Mouse (Mus musculus): ENCODE results near the gene Fpr2. TPM values are rescaled to one million over a fixed set of nuclear protein-coding genes. Genes with fewer than 3 reads are reported as not detected.
"Not testable (repeated sequence)": the region's sequence is repeated elsewhere in the genome, so short reads cannot be mapped to it uniquely, and the experiment has no call there.

Gene Fpr2
- polyA plus RNA-seq, 1 experiment from 2014 or later: 0.23 TPM

- H3K36me3 ChIP-seq (ENCODE audit: control insufficient read depth, insufficient read depth, low read length): no peaks in the 10 kb centered on the region
- peak overlapping the region; percentile 72 for H3K4me2 ChIP-seq (ENCODE audit: low read length)
- H3K4me3 ChIP-seq (ENCODE audit: low read depth, low read length): peak overlapping the region; percentile 51
- no peaks in the 10 kb centered on the region for H3K9me3 ChIP-seq (replicated peaks; ENCODE audit: control insufficient read depth, low read length, poor library complexity, severe bottlenecking)
- H3K27me3 ChIP-seq (ENCODE audit: control insufficient read depth, insufficient read depth, low read depth, low read length): no peaks in the 10 kb centered on the region
- peak; percentile 100 for ATAC-seq
- WGBS: 21% methylated on average over 51 of the region's 51 CpGs
- peaks cover 2% of the 10 kb centered on the region; the same call in 1 of the 2 replicates for H3K4me1 ChIP-seq (ENCODE audit: control insufficient read depth, insufficient read depth, low read length)
- H3K9ac ChIP-seq (ENCODE audit: low read depth, low read length): peak overlapping the region; percentile 73
- H3K27ac ChIP-seq (ENCODE audit: low read length): peak overlapping the region; percentile 69
These were observed 22.2 kb downstream of the Fpr2 start for GRCm38 (mm10) chr17:17909636-17910421.

- H3K27ac ChIP-seq (ENCODE audit: low read length); ATAC-seq; H3K4me1 ChIP-seq (ENCODE audit: control insufficient read depth, insufficient read depth, low read length); H3K36me3 ChIP-seq (ENCODE audit: control insufficient read depth, insufficient read depth, low read length); H3K9me3 ChIP-seq (replicated peaks; ENCODE audit: control insufficient read depth, low read length, poor library complexity, severe bottlenecking); H3K27me3 ChIP-seq (ENCODE audit: control insufficient read depth, insufficient read depth, low read depth, low read length); H3K4me2 ChIP-seq (ENCODE audit: low read length); H3K4me3 ChIP-seq (ENCODE audit: low read depth, low read length); H3K9ac ChIP-seq (ENCODE audit: low read depth, low read length): not testable (repeated sequence)
- WGBS: 89% methylated on average over 8 of the region's 8 CpGs
These were observed 25.0 kb downstream of the Fpr2 start for GRCm38 (mm10) chr17:17912618-17913017.

GRCm38 (mm10) chr17:17917376-17917775 is 29.8 kb downstream of the Fpr2 start:
- no peak for ATAC-seq
- H3K36me3 ChIP-seq (ENCODE audit: control insufficient read depth, insufficient read depth, low read length): no peaks in the 10 kb centered on the region
- H3K27ac ChIP-seq (ENCODE audit: low read length): no peak overlapping the region
- no peak overlapping the region for H3K9ac ChIP-seq (ENCODE audit: low read depth, low read length)
- WGBS: 92% methylated on average over 1 of the region's 1 CpGs
- H3K9me3 ChIP-seq (replicated peaks; ENCODE audit: control insufficient read depth, low read length, poor library complexity, severe bottlenecking): no peaks in the 10 kb centered on the region
- H3K4me2 ChIP-seq (ENCODE audit: low read length): no peak overlapping the region
- no peak overlapping the region for H3K4me3 ChIP-seq (ENCODE audit: low read depth, low read length)
- no peaks in the 10 kb centered on the region for H3K27me3 ChIP-seq (ENCODE audit: control insufficient read depth, insufficient read depth, low read depth, low read length)
- H3K4me1 ChIP-seq (ENCODE audit: control insufficient read depth, insufficient read depth, low read length): no peaks in the 10 kb centered on the region

GRCm38 (mm10) chr17:17917782-17918181 is 30.2 kb downstream of the Fpr2 start:
- H3K4me2 ChIP-seq (ENCODE audit: low read length): no peak overlapping the region
- H3K27ac ChIP-seq (ENCODE audit: low read length): no peak overlapping the region
- no peaks in the 10 kb centered on the region for H3K4me1 ChIP-seq (ENCODE audit: control insufficient read depth, insufficient read depth, low read length)
- no peaks in the 10 kb centered on the region for H3K9me3 ChIP-seq (replicated peaks; ENCODE audit: control insufficient read depth, low read length, poor library complexity, severe bottlenecking)
- ATAC-seq: no peak
- H3K4me3 ChIP-seq (ENCODE audit: low read depth, low read length): no peak overlapping the region
- H3K27me3 ChIP-seq (ENCODE audit: control insufficient read depth, insufficient read depth, low read depth, low read length): no peaks in the 10 kb centered on the region
- no peak overlapping the region for H3K9ac ChIP-seq (ENCODE audit: low read depth, low read length)
- H3K36me3 ChIP-seq (ENCODE audit: control insufficient read depth, insufficient read depth, low read length): no peaks in the 10 kb centered on the region

Other genes with a start within 250 kb of the Fpr2 start
- not detected in 2 replicates for gene Vmn2r90, start 184.1 kb upstream of the Fpr2 start, polyA plus RNA-seq (2015; fragmentation: Nextera tagmentation; extraction: Ambion mirVana)
- 25.7 and 26.6 TPM in 2 replicates for gene Spaca6, start 60.7 kb upstream of the Fpr2 start, polyA plus RNA-seq (2015; fragmentation: Nextera tagmentation; extraction: Ambion mirVana)
- 0.98 and 1.3 TPM in 2 replicates for gene Has1, start 32.6 kb upstream of the Fpr2 start, polyA plus RNA-seq (2015; fragmentation: Nextera tagmentation; extraction: Ambion mirVana)
- 0.18 TPM in 1 of 2 replicates, not detected in the other for gene Fpr1, start 3.9 kb upstream of the Fpr2 start, polyA plus RNA-seq (2015; fragmentation: Nextera tagmentation; extraction: Ambion mirVana)
- not detected in 2 replicates for gene Fpr3, start within 50 bp of the Fpr2 start, polyA plus RNA-seq (2015; fragmentation: Nextera tagmentation; extraction: Ambion mirVana)
- gene Fpr-rs4, start 133.9 kb downstream of the Fpr2 start, polyA plus RNA-seq (2015; fragmentation: Nextera tagmentation; extraction: Ambion mirVana): not detected in 2 replicates
- not detected in 2 replicates for gene Vmn2r124, start 161.6 kb downstream of the Fpr2 start, polyA plus RNA-seq (2015; fragmentation: Nextera tagmentation; extraction: Ambion mirVana)
- gene Vmn2r91, start 197.2 kb downstream of the Fpr2 start, polyA plus RNA-seq (2015; fragmentation: Nextera tagmentation; extraction: Ambion mirVana): not detected in 2 replicates

All from midbrain, embryonic 16.5 days (tissue).